Mouse (Mus musculus) heart, postnatal 14 days (tissue): ENCODE measurements at regions not wholly inside any gene's neighbourhood (a gene's known extent, or its start where the extent isn't known, plus 50 kb on each side); places are given as distances from the start of the nearest gene placed in this dataset.
"Not testable (repeated sequence)": the region's sequence is repeated elsewhere in the genome, so short reads cannot be mapped to it uniquely, and the experiment has no call there.

ENCODE experiments used
- DNase-seq, 2 experiments: peaks; one replicate each; pipeline ENCODE4 v3.0.0; 2021 to 2022
- intact Hi-C: fragments of 180-260 bp; cut with DNase I; formaldehyde crosslinking; loops from one replicate; pipeline ENCODE4 v1.15.1; 2025

GRCm38 (mm10) chr6:103809986-103810341 is 299.6 kb downstream of the Chl1 start:
- no peak for DNase-seq
- intact Hi-C loops, result no loop called here

- intact Hi-C loops, result no loop called here
- no peak for DNase-seq
Observed at GRCm38 (mm10) chr6:103810342-103811001, 300.1 kb downstream of the Chl1 start.

GRCm38 (mm10) chr6:103816396-103816795 is 306.0 kb downstream of the Chl1 start:
- intact Hi-C loops, DNase-seq: not testable (repeated sequence)

- DNase-seq, result no peak
- intact Hi-C loops, result no loop called here
Observed at GRCm38 (mm10) chr6:103826042-103826441, 315.7 kb downstream of the Chl1 start.

- intact Hi-C loops, result no loop called here
- DNase-seq, result no peak
Observed at GRCm38 (mm10) chr6:103827623-103828022, 317.2 kb downstream of the Chl1 start.

- no peak for DNase-seq
- intact Hi-C loops, result no loop called here
Observed at GRCm38 (mm10) chr6:103828866-103829265, 318.5 kb downstream of the Chl1 start.

GRCm38 (mm10) chr6:103832301-103832700 is 321.9 kb downstream of the Chl1 start:
- intact Hi-C loops, result no loop called here
- no peak for DNase-seq

- DNase-seq, result no peak
- intact Hi-C loops, result no loop called here
Observed at GRCm38 (mm10) chr6:103832808-103833207, 322.4 kb downstream of the Chl1 start.

GRCm38 (mm10) chr6:103833501-103834132 is 323.2 kb downstream of the Chl1 start:
- intact Hi-C loops, result no loop called here
- DNase-seq, result peak; percentile 5 to 30

GRCm38 (mm10) chr6:103834726-103835229 is 324.4 kb downstream of the Chl1 start:
- DNase-seq, result no peak
- intact Hi-C loops, result no loop called here

- intact Hi-C loops, result no loop called here
- no peak for DNase-seq
Observed at GRCm38 (mm10) chr6:103859787-103860186, 349.4 kb downstream of the Chl1 start.

- no peak for DNase-seq
- intact Hi-C loops, result no loop called here
Observed at GRCm38 (mm10) chr6:103893455-103893854, 383.1 kb downstream of the Chl1 start.

GRCm38 (mm10) chr6:103924504-103924903 is 414.1 kb downstream of the Chl1 start:
- intact Hi-C loops, result no loop called here
- DNase-seq, result no peak

GRCm38 (mm10) chr6:103927094-103927493 is 416.7 kb downstream of the Chl1 start:
- no peak for DNase-seq
- intact Hi-C loops, result no loop called here

GRCm38 (mm10) chr6:103940345-103940744 is 430.0 kb downstream of the Chl1 start:
- DNase-seq, result no peak
- intact Hi-C loops, result no loop called here

GRCm38 (mm10) chr6:103944361-103944760 is 434.0 kb downstream of the Chl1 start:
- no peak for DNase-seq
- intact Hi-C loops, result no loop called here

GRCm38 (mm10) chr6:103947474-103947873 is 437.1 kb downstream of the Chl1 start:
- DNase-seq, result no peak
- intact Hi-C loops, result no loop called here

- DNase-seq, result no peak
- intact Hi-C loops, result no loop called here
Observed at GRCm38 (mm10) chr6:103953134-103953771, 442.9 kb downstream of the Chl1 start.

- intact Hi-C loops, result no loop called here
- DNase-seq, result no peak
Observed at GRCm38 (mm10) chr6:103959002-103959401, 448.6 kb downstream of the Chl1 start.

GRCm38 (mm10) chr6:103967811-103968420 is 457.5 kb downstream of the Chl1 start:
- no peak for DNase-seq
- intact Hi-C loops, result no loop called here

- DNase-seq, result no peak
- intact Hi-C loops, result no loop called here
Observed at GRCm38 (mm10) chr6:103999186-103999585, 488.8 kb downstream of the Chl1 start.
